Mouse (Mus musculus): ENCODE measurements around the gene Olfr1245. TPM values are rescaled to one million over a fixed set of nuclear protein-coding genes. Genes with fewer than 3 reads are reported as not detected.
"Not testable (repeated sequence)": the region's sequence is repeated elsewhere in the genome, so short reads cannot be mapped to it uniquely, and the experiment has no call there.

The Olfr1245 gene
- not detected in 2 replicates for polyA plus RNA-seq (2015; fragmentation: Nextera tagmentation; extraction: Ambion mirVana)

- no peak for ATAC-seq (replicated peaks; ENCODE audit: low FRiP score)
- no peaks in the 10 kb centered on the region for H3K36me3 ChIP-seq
- H3K27ac ChIP-seq = no peak within 1 kb of the TSS
- no peak within 1 kb of the TSS for H3K4me3 ChIP-seq (replicated peaks)
- H3K4me1 ChIP-seq = no peaks in the 10 kb centered on the region
- WGBS = 90% methylated on average over 1 of the region's 1 CpGs
- H3K9me3 ChIP-seq (replicated peaks) = no peaks in the 10 kb centered on the region
- H3K9ac ChIP-seq = no peak within 1 kb of the TSS
- no peak within 1 kb of the TSS for H3K4me2 ChIP-seq
- no peaks in the 10 kb centered on the region for H3K27me3 ChIP-seq
Measured at GRCm38 (mm10) chr2:89578347-89578746, at the start of gene Olfr1245. Gene Olfr1245 (minus strand): TSS chr2:89578447.

DNA sequence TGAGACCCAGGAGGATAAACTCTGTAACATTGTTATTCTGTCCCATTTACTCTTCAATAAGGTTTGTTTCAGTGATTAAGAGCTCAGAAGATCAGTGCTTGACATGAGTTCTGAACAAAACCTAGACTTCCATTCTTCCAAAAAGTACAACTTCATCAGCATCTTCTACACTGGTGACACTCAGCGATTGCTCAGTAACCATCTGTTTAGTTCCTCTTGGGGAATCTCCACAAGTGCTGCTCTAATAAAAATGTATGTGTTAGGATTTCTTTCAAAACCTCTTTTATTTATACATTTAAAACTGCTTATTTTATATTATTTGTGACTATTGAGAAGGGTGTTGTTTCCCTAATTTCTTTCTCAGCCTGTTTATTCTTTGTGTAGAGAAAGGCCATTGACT is 39.9 kb upstream of the Olfr1245 start, which contains the start of gene Olfr1248:
TSS of gene Olfr1248 (minus strand) at position 101 of the 400 bp plus-strand sequence.
- not testable (repeated sequence) for H3K27me3 ChIP-seq; H3K9me3 ChIP-seq (replicated peaks); H3K27ac ChIP-seq; H3K4me1 ChIP-seq; H3K4me2 ChIP-seq; H3K36me3 ChIP-seq; H3K4me3 ChIP-seq (replicated peaks); H3K9ac ChIP-seq; ATAC-seq (replicated peaks; ENCODE audit: low FRiP score)
- WGBS = 95% methylated on average over 1 of the region's 1 CpGs

DNA sequence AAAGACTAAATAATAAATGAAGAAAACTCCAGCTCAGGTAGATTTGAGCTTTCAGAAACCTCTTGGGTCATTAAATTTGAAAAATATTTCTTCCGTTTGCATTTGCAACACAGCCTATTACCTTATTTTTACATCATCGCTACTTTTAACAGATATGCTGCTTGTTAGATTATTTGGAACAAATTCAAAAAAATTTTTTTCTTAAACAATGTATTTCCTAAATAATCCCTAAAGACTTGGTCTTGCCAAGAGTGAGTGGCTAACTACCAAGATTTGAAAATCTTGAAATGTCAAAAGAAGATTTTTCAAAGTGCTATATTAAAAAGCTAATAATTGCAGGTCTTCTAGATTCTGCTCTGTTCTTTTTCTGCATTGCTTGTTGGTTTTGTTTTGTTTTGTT is 35.8 kb upstream of the Olfr1245 start, which contains the start of gene Olfr1247:
TSS of gene Olfr1247 (minus strand) at position 101 of the 400 bp plus-strand sequence.
- Histone ChIP-seq H3K27ac (no peak within 1 kb of the TSS), H3K4me1 (no peaks in the 10 kb centered on the region), H3K9ac (no peak within 1 kb of the TSS), H3K36me3 (no peaks in the 10 kb centered on the region), H3K9me3 (replicated peaks) (no peaks in the 10 kb centered on the region), H3K4me3 (replicated peaks) (no peak within 1 kb of the TSS), H3K27me3 (no peaks in the 10 kb centered on the region), H3K4me2 (no peak within 1 kb of the TSS)
- whole genome bisulfite sequencing = 85% methylated on average over 2 of the region's 2 CpGs
- ATAC-seq (replicated peaks; ENCODE audit: low FRiP score) = no peak

- Histone ChIP-seq H3K27me3 (no peaks in the 10 kb centered on the region), H3K4me1 (no peaks in the 10 kb centered on the region), H3K4me3 (replicated peaks) (no peak within 1 kb of the TSS), H3K9ac (no peak within 1 kb of the TSS), H3K27ac (no peak within 1 kb of the TSS), H3K4me2 (no peak within 1 kb of the TSS), H3K36me3 (no peaks in the 10 kb centered on the region), H3K9me3 (replicated peaks) (no peaks in the 10 kb centered on the region)
- no peak for ATAC-seq (replicated peaks; ENCODE audit: low FRiP score)
- 77% methylated on average over 2 of the region's 2 CpGs for WGBS
Measured at GRCm38 (mm10) chr2:89593057-89593456, 14.8 kb upstream of the Olfr1245 start, which contains the start of gene Olfr1246. Gene Olfr1246 (minus strand): TSS chr2:89593157.

GRCm38 (mm10) chr2:89562706-89563105 is 15.5 kb downstream of the Olfr1245 start:
- H3K27ac ChIP-seq; H3K36me3 ChIP-seq; H3K9me3 ChIP-seq (replicated peaks); H3K9ac ChIP-seq; H3K4me1 ChIP-seq; H3K27me3 ChIP-seq; H3K4me3 ChIP-seq (replicated peaks); H3K4me2 ChIP-seq; ATAC-seq (replicated peaks; ENCODE audit: low FRiP score): not testable (repeated sequence)
- WGBS = 67% methylated on average over 2 of the region's 2 CpGs

DNA sequence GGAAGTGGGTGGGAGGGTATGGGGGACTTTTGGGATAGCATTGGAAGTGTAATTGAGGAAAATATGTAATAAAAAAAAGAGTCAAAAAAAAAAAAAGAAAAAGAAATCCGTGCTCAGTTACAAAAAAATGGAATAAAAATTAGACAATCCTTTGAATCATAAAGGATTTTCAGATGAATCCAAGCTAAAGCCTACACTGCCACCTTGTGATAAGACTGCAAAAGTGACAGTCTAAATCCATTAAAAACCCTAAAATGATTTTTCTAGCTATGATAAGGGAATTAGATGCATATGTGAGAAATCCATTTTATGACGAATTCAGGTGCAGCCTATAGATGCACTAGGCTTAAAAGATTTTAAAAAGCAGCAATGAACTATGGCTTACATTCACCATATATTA is 33.7 kb downstream of the Olfr1245 start:
- no peak overlapping the region for H3K9ac ChIP-seq
- H3K4me1 ChIP-seq = no peaks in the 10 kb centered on the region
- no peaks in the 10 kb centered on the region for H3K9me3 ChIP-seq (replicated peaks)
- no peak overlapping the region for H3K4me2 ChIP-seq
- WGBS = 51% methylated on average over 2 of the region's 2 CpGs
- no peak overlapping the region for H3K4me3 ChIP-seq (replicated peaks)
- no peaks in the 10 kb centered on the region for H3K27me3 ChIP-seq
- no peaks in the 10 kb centered on the region for H3K36me3 ChIP-seq
- no peak overlapping the region for H3K27ac ChIP-seq
- ATAC-seq (replicated peaks; ENCODE audit: low FRiP score) = no peak

DNA sequence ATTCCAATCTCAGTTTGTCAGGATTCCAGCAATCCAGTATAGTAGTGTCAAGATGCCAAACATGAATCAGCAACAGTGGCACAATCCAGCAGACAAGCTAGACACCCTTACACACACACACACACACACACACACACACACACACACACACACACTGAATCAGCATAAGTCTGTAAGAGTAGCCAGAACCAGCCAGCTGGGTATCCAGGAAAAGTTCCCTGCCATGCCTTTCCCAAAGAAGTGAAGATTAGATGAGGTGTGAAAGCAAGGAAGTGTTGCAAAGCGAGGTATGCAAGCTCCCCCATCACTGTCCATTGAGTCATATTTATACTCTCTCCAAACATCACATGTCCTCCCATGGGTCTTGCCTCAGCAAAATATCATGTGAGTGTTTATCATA is 38.3 kb downstream of the Olfr1245 start:
- Histone ChIP-seq H3K4me1 (no peaks in the 10 kb centered on the region), H3K27me3 (no peaks in the 10 kb centered on the region), H3K4me2 (no peak overlapping the region), H3K9me3 (replicated peaks) (no peaks in the 10 kb centered on the region), H3K4me3 (replicated peaks) (no peak overlapping the region), H3K27ac (no peak overlapping the region), H3K36me3 (no peaks in the 10 kb centered on the region), H3K9ac (no peak overlapping the region)
- 76% methylated on average over 1 of the region's 1 CpGs for WGBS
- no peak for ATAC-seq (replicated peaks; ENCODE audit: low FRiP score)

GRCm38 (mm10) chr2:89531387-89531786 is 46.9 kb downstream of the Olfr1245 start, which contains the start of gene Olfr1243:
Gene Olfr1243 (minus strand): TSS chr2:89531487.
- 79% methylated on average over 1 of the region's 1 CpGs for WGBS

More at GRCm38 (mm10) chr2:89531387-89531786, 46.9 kb downstream of the Olfr1245 start, which contains the start of gene Olfr1243:
- H3K9ac ChIP-seq = no peak within 1 kb of the TSS
- no peak within 1 kb of the TSS for H3K4me2 ChIP-seq
- H3K9me3 ChIP-seq (replicated peaks) = no peaks in the 10 kb centered on the region
- ATAC-seq (replicated peaks; ENCODE audit: low FRiP score) = no peak
- no peaks in the 10 kb centered on the region for H3K36me3 ChIP-seq
- no peak within 1 kb of the TSS for H3K27ac ChIP-seq
- no peaks in the 10 kb centered on the region for H3K4me1 ChIP-seq
- H3K4me3 ChIP-seq (replicated peaks) = no peak within 1 kb of the TSS
- no peaks in the 10 kb centered on the region for H3K27me3 ChIP-seq

Other genes with a start within 250 kb of the Olfr1245 start
- gene Olfr1232, start 248.8 kb downstream of the Olfr1245 start, polyA plus RNA-seq (2015; fragmentation: Nextera tagmentation; extraction: Ambion mirVana) = not detected in 2 replicates
- not detected in 2 replicates for gene Olfr1233, start 236.0 kb downstream of the Olfr1245 start, polyA plus RNA-seq (2015; fragmentation: Nextera tagmentation; extraction: Ambion mirVana)
- gene Olfr1234, start 213.6 kb downstream of the Olfr1245 start, polyA plus RNA-seq (2015; fragmentation: Nextera tagmentation; extraction: Ambion mirVana) = not detected in 2 replicates
- not detected in 2 replicates for gene Olfr1238, start 168.8 kb downstream of the Olfr1245 start, polyA plus RNA-seq (2015; fragmentation: Nextera tagmentation; extraction: Ambion mirVana)
- not detected in 2 replicates for gene Olfr1239, start 158.0 kb downstream of the Olfr1245 start, polyA plus RNA-seq (2015; fragmentation: Nextera tagmentation; extraction: Ambion mirVana)
- gene Olfr1240, start 135.4 kb downstream of the Olfr1245 start, polyA plus RNA-seq (2015; fragmentation: Nextera tagmentation; extraction: Ambion mirVana) = not detected in 2 replicates
- gene Olfr1241, start 91.3 kb downstream of the Olfr1245 start, polyA plus RNA-seq (2015; fragmentation: Nextera tagmentation; extraction: Ambion mirVana) = not detected in 2 replicates
- gene Olfr1242, start 80.1 kb downstream of the Olfr1245 start, polyA plus RNA-seq (2015; fragmentation: Nextera tagmentation; extraction: Ambion mirVana) = not detected in 2 replicates
- not detected in 2 replicates for gene Olfr1243, start 47.0 kb downstream of the Olfr1245 start, polyA plus RNA-seq (2015; fragmentation: Nextera tagmentation; extraction: Ambion mirVana)
- not detected in 2 replicates for gene Olfr1246, start 14.7 kb upstream of the Olfr1245 start, polyA plus RNA-seq (2015; fragmentation: Nextera tagmentation; extraction: Ambion mirVana)
- gene Olfr1247, start 35.7 kb upstream of the Olfr1245 start, polyA plus RNA-seq (2015; fragmentation: Nextera tagmentation; extraction: Ambion mirVana) = not detected in 2 replicates
- gene Olfr1248, start 39.8 kb upstream of the Olfr1245 start, polyA plus RNA-seq (2015; fragmentation: Nextera tagmentation; extraction: Ambion mirVana) = not detected in 2 replicates
- not detected in 2 replicates for gene Olfr1249, start 56.5 kb upstream of the Olfr1245 start, polyA plus RNA-seq (2015; fragmentation: Nextera tagmentation; extraction: Ambion mirVana)
- not detected in 2 replicates for gene Olfr1250, start 83.0 kb upstream of the Olfr1245 start, polyA plus RNA-seq (2015; fragmentation: Nextera tagmentation; extraction: Ambion mirVana)
- gene Olfr1251, start 93.5 kb upstream of the Olfr1245 start, polyA plus RNA-seq (2015; fragmentation: Nextera tagmentation; extraction: Ambion mirVana) = not detected in 2 replicates
- not detected in 2 replicates for gene Olfr1252, start 146.6 kb upstream of the Olfr1245 start, polyA plus RNA-seq (2015; fragmentation: Nextera tagmentation; extraction: Ambion mirVana)
- gene Olfr1253, start 178.6 kb upstream of the Olfr1245 start, polyA plus RNA-seq (2015; fragmentation: Nextera tagmentation; extraction: Ambion mirVana) = not detected in 2 replicates
- not detected in 2 replicates for gene Olfr1254, start 215.2 kb upstream of the Olfr1245 start, polyA plus RNA-seq (2015; fragmentation: Nextera tagmentation; extraction: Ambion mirVana)
- gene Olfr1255, start 233.6 kb upstream of the Olfr1245 start, polyA plus RNA-seq (2015; fragmentation: Nextera tagmentation; extraction: Ambion mirVana) = not detected in 2 replicates

Data from kidney, embryonic 15.5 days (tissue).